ENCODE assay signal across 13 mouse cellular contexts in genomic region chr16:24860445-24860844, GRCm38 (mm10).
A peak's percentile ranks its signal among the peaks of the same experiment; 100 is the strongest.
DNase-seq lines count a peak whose midpoint lies in the region; ATAC-seq and TF ChIP-seq lines count a peak whose summit lies in the region.
"Had no signal": no experiment of that assay in that cellular context is flagged by ENCODE, and none has a peak within 500 bp of the region (broad histone marks: within the 10 kb centered on the region; RNA-seq: fewer than 3 reads in every experiment).

No protein-coding gene starts in this region.

- H3K27me3 ChIP-seq in liver, adult 2 months (ENCODE audit: control insufficient read depth, insufficient read depth, low read length) = no peaks in the 10 kb centered on the region
- H3K27me3 ChIP-seq in liver, embryonic 11.5 days (replicated peaks; ENCODE audit: control insufficient read depth, insufficient read depth, low read length) = no peaks in the 10 kb centered on the region
- H3K27me3 ChIP-seq in neural tube, embryonic 15.5 days (replicated peaks) = no peaks in the 10 kb centered on the region
- H3K27me3 ChIP-seq in intestine, embryonic 15.5 days (replicated peaks) = no peaks in the 10 kb centered on the region
- H3K27me3 ChIP-seq: limb, embryonic 13.5 days had no signal

- H3K27ac ChIP-seq in liver, adult 2 months (replicated peaks; ENCODE audit: insufficient read depth, low read depth, low read length) = no peak overlapping the region
- no peak overlapping the region for H3K27ac ChIP-seq in liver, embryonic 11.5 days (ENCODE audit: low read depth, low read length)
- H3K27ac ChIP-seq in neural tube, embryonic 15.5 days (replicated peaks) = no peak overlapping the region
- no peak overlapping the region for H3K27ac ChIP-seq in intestine, embryonic 15.5 days
- H3K27ac ChIP-seq: heart, embryonic 10.5 days; limb, embryonic 13.5 days had no signal

- H3K36me3 ChIP-seq in liver, adult 2 months (ENCODE audit: control insufficient read depth, insufficient read depth, low read length) = no peaks in the 10 kb centered on the region
- no peaks in the 10 kb centered on the region for H3K36me3 ChIP-seq in liver, embryonic 11.5 days (ENCODE audit: control insufficient read depth, insufficient read depth, low read length)
- no peaks in the 10 kb centered on the region for H3K36me3 ChIP-seq in neural tube, embryonic 15.5 days
- no peaks in the 10 kb centered on the region for H3K36me3 ChIP-seq in intestine, embryonic 15.5 days
- H3K36me3 ChIP-seq: heart, embryonic 10.5 days; limb, embryonic 13.5 days had no signal

- no peak for TF ChIP-seq CTCF in liver, adult 2 months (IDR thresholded peaks at IDR 0.05; ENCODE audit: low read depth, low read length)

- H3K4me2 ChIP-seq in liver, embryonic 11.5 days = no peak overlapping the region
- H3K4me2 ChIP-seq in neural tube, embryonic 15.5 days = no peak overlapping the region
- no peak overlapping the region for H3K4me2 ChIP-seq in intestine, embryonic 15.5 days (replicated peaks)
- H3K4me2 ChIP-seq: limb, embryonic 13.5 days had no signal

- no peak overlapping the region for H3K4me3 ChIP-seq in liver, adult 2 months (ENCODE audit: insufficient read depth, low read depth, low read length)
- no peak overlapping the region for H3K4me3 ChIP-seq in liver, embryonic 11.5 days (ENCODE audit: low read depth, low read length)
- no peak overlapping the region for H3K4me3 ChIP-seq in neural tube, embryonic 15.5 days (replicated peaks)
- H3K4me3 ChIP-seq in intestine, embryonic 15.5 days (replicated peaks) = no peak overlapping the region
- H3K4me3 ChIP-seq: erythroblast, embryonic 14.5 days; heart, embryonic 10.5 days; limb, embryonic 13.5 days had no signal

- ATAC-seq in liver, embryonic 11.5 days (replicated peaks; ENCODE audit: low FRiP score) = no peak
- ATAC-seq in megakaryocyte, adult 5-6 weeks (ENCODE audit: poor library complexity, severe bottlenecking) = peak; percentile 19; the same call in 1 of the 2 replicates
- no peak for ATAC-seq in neural tube, embryonic 15.5 days (ENCODE audit: low FRiP score)
- ATAC-seq in intestine, embryonic 15.5 days = no peak

- H3K9ac ChIP-seq in liver, adult 2 months (ENCODE audit: low read depth, low read length) = no peak overlapping the region
- no peak overlapping the region for H3K9ac ChIP-seq in liver, embryonic 11.5 days (ENCODE audit: low read depth, low read length)
- no peak overlapping the region for H3K9ac ChIP-seq in neural tube, embryonic 15.5 days (replicated peaks)
- no peak overlapping the region for H3K9ac ChIP-seq in intestine, embryonic 15.5 days
- H3K9ac ChIP-seq: limb, embryonic 13.5 days had no signal

- TF ChIP-seq POLR2A in liver, adult 2 months (IDR thresholded peaks at IDR 0.05; ENCODE audit: extremely low read depth, insufficient read depth, low read length) = no peak

- H3K9me3 ChIP-seq in liver, embryonic 11.5 days (ENCODE audit: control insufficient read depth, low read length) = no peaks in the 10 kb centered on the region
- no peaks in the 10 kb centered on the region for H3K9me3 ChIP-seq in neural tube, embryonic 15.5 days (replicated peaks)
- H3K9me3 ChIP-seq in intestine, embryonic 15.5 days = no peaks in the 10 kb centered on the region
- H3K9me3 ChIP-seq: heart, embryonic 10.5 days; limb, embryonic 13.5 days had no signal

- peak; percentile 62 for DNase-seq in liver, adult 2 months (ENCODE audit: extremely low read depth, low read depth, low spot score)
- no peak for DNase-seq in liver, embryonic 11.5 days (ENCODE audit: low spot score)
- peak; percentile 42 for DNase-seq in cerebellum, adult 11-12 months
- DNase-seq in thymus, postnatal 25 days = peak; percentile 23
- no peak for DNase-seq in layer of hippocampus, adult 8-10 months (ENCODE audit: low spot score in 2 of 2)
- DNase-seq: adrenal gland, postnatal 36 days; layer of hippocampus, postnatal 36 days had no signal

- 60% methylated on average over 7 of the region's 7 CpGs for WGBS in liver, adult 2 months
- 76% methylated on average over 7 of the region's 7 CpGs for WGBS in liver, embryonic 11.5 days
- WGBS in neural tube, embryonic 15.5 days = 83% methylated on average over 7 of the region's 7 CpGs
- 87% methylated on average over 7 of the region's 7 CpGs for WGBS in intestine, embryonic 15.5 days

- H3K79me2 ChIP-seq in liver, adult 2 months (ENCODE audit: control insufficient read depth, insufficient read depth, low read length) = no peaks in the 10 kb centered on the region

- H3K4me1 ChIP-seq in liver, adult 2 months (ENCODE audit: control insufficient read depth, insufficient read depth, low read length) = peaks cover 2% of the 10 kb centered on the region; the same call in 1 of the 2 replicates
- H3K4me1 ChIP-seq in liver, embryonic 11.5 days (replicated peaks; ENCODE audit: control insufficient read depth, insufficient read depth, low read length) = no peaks in the 10 kb centered on the region
- H3K4me1 ChIP-seq in neural tube, embryonic 15.5 days = no peaks in the 10 kb centered on the region
- no peaks in the 10 kb centered on the region for H3K4me1 ChIP-seq in intestine, embryonic 15.5 days (replicated peaks)

Comparison
In these comparisons a context has a peak if more than half of its experiments do, and no peak if none do; other contexts are left out.
1. DNase-seq: peak in liver, adult 2 months (single experiment), cerebellum, adult 11-12 months (single experiment) and thymus, postnatal 25 days (single experiment); none in liver, embryonic 11.5 days (single experiment) and layer of hippocampus, adult 8-10 months (0 of 2).